Mouse (Mus musculus): ENCODE results near the gene Apba2.

The Apba2 gene

GRCm38 (mm10) chr7:64531297-64531696 lies 29.8 kb downstream of the Apba2 start:
- WGBS: 83% methylated on average over 1 of the region's 1 CpGs

- 64% methylated on average over 6 of the region's 6 CpGs for WGBS
These were observed 31.9 kb downstream of the Apba2 start for GRCm38 (mm10) chr7:64533374-64533773.

GRCm38 (mm10) chr7:64535269-64535668 lies 33.8 kb downstream of the Apba2 start:
- WGBS: 36% methylated on average over 2 of the region's 2 CpGs

GRCm38 (mm10) chr7:64539450-64540148 lies 38.1 kb downstream of the Apba2 start:
- WGBS: 49% methylated on average over 10 of the region's 10 CpGs

- 36% methylated on average over 8 of the region's 8 CpGs for WGBS
These were observed 45.3 kb downstream of the Apba2 start for GRCm38 (mm10) chr7:64546801-64547200.

- whole genome bisulfite sequencing: 64% methylated on average over 1 of the region's 1 CpGs
These were observed 49.4 kb downstream of the Apba2 start for GRCm38 (mm10) chr7:64550856-64551255.

GRCm38 (mm10) chr7:64552523-64553190 lies 51.2 kb downstream of the Apba2 start:
- 81% methylated on average over 15 of the region's 16 CpGs for WGBS

GRCm38 (mm10) chr7:64561711-64562498 lies 60.4 kb downstream of the Apba2 start:
- WGBS: 34% methylated on average over 9 of the region's 9 CpGs

GRCm38 (mm10) chr7:64564891-64565571 lies 63.5 kb downstream of the Apba2 start:
- 52% methylated on average over 7 of the region's 7 CpGs for WGBS

GRCm38 (mm10) chr7:64566371-64567243 lies 65.1 kb downstream of the Apba2 start:
- 38% methylated on average over 10 of the region's 10 CpGs for WGBS

- WGBS: 64% methylated on average over 4 of the region's 4 CpGs
These were observed 67.2 kb downstream of the Apba2 start for GRCm38 (mm10) chr7:64568722-64569121.

GRCm38 (mm10) chr7:64569676-64570075 lies 68.2 kb downstream of the Apba2 start:
- 34% methylated on average over 7 of the region's 7 CpGs for WGBS

GRCm38 (mm10) chr7:64570914-64571313 lies 69.4 kb downstream of the Apba2 start:
- WGBS: 70% methylated on average over 4 of the region's 4 CpGs

GRCm38 (mm10) chr7:64574144-64574543 lies 72.6 kb downstream of the Apba2 start:
- 55% methylated on average over 16 of the region's 16 CpGs for WGBS

GRCm38 (mm10) chr7:64576519-64576951 lies 75.0 kb downstream of the Apba2 start:
- 15% methylated on average over 1 of the region's 1 CpGs for WGBS

- WGBS: 79% methylated on average over 6 of the region's 6 CpGs
These were observed 76.7 kb downstream of the Apba2 start for GRCm38 (mm10) chr7:64578176-64578575.

- 41% methylated on average over 4 of the region's 4 CpGs for WGBS
These were observed 78.4 kb downstream of the Apba2 start for GRCm38 (mm10) chr7:64579887-64580286.

GRCm38 (mm10) chr7:64580293-64580692 lies 78.8 kb downstream of the Apba2 start:
- WGBS: 32% methylated on average over 4 of the region's 4 CpGs

GRCm38 (mm10) chr7:64582358-64582757 lies 80.9 kb downstream of the Apba2 start:
- 71% methylated on average over 8 of the region's 8 CpGs for WGBS

- 31% methylated on average over 6 of the region's 6 CpGs for WGBS
These were observed 82.2 kb downstream of the Apba2 start for GRCm38 (mm10) chr7:64583670-64584121.

- WGBS: 52% methylated on average over 4 of the region's 4 CpGs
These were observed 84.6 kb downstream of the Apba2 start for GRCm38 (mm10) chr7:64586133-64586532.
